Mouse (Mus musculus): ENCODE measurements around the gene Mroh8. TPM values are rescaled to one million over a fixed set of nuclear protein-coding genes. Genes with fewer than 3 reads are reported as not detected.

The Mroh8 gene
- 0.64 and 0.72 TPM in 2 replicates for polyA plus RNA-seq (2015; fragmentation: Nextera tagmentation; extraction: Ambion mirVana)

DNA sequence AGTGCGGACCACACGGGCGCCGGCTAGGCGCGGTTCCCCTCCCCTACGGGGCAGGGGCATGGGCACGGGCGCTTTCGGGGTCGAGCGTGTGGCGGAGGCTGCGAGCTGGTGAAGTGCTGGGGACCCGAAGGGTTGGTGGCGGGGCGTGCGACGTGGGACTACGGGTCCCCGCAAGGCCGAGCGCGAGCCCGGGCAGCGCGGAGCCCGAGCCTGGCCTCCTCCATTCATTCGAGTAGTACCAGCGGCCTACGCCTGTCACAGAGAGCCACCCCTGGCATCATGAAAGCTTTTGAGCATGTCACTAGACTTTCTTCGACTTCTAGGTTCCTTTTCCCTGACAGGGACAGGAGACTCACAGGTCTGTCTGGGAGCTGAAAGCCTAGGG, at the start of gene Mroh8:
Gene Mroh8 (minus strand): TSS at position 134 of the 385 bp plus-strand sequence.
- H3K4me1 ChIP-seq, result peaks cover 22% of the 10 kb centered on the region
- peak within 1 kb of the TSS; percentile 70 for H3K4me2 ChIP-seq
- no peaks in the 10 kb centered on the region for H3K27me3 ChIP-seq
- H3K27ac ChIP-seq, result peak within 1 kb of the TSS; percentile 92
- under 1% methylated on average over 32 of the region's 32 CpGs for WGBS
- H3K4me3 ChIP-seq, result peak within 1 kb of the TSS; percentile 94
- peak within 1 kb of the TSS; percentile 89 for H3K9ac ChIP-seq
- H3K36me3 ChIP-seq (ENCODE audit: poor library complexity, severe bottlenecking), result peaks cover 22% of the 10 kb centered on the region
- no peaks in the 10 kb centered on the region for H3K9me3 ChIP-seq (replicated peaks)
- peak; percentile 77 for ATAC-seq

DNA sequence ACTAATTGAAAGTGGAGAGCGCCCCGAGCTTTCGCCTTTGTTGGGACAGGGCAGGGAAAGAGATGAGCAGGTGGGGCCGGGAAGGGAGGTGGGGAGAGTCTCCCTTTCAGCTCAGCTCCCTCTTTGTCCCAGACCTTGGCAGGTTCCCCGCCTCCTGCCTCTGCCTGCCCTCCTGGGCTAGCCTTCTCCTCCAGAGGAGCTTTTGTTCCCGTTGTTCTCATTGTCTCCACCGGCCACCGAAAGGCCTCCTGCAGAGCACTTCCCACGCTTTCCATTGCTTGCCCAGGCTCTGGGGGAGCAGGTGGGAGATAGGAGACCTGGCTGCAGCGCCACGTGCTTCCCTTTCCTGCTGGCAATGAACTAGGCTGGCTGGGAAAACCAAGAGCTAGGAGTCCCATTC, 49.2 kb upstream of the Mroh8 start:
- 5% methylated on average over 11 of the region's 11 CpGs for WGBS
- peak overlapping the region; percentile 35; the same call in 1 of the 2 replicates for H3K9ac ChIP-seq

DNA sequence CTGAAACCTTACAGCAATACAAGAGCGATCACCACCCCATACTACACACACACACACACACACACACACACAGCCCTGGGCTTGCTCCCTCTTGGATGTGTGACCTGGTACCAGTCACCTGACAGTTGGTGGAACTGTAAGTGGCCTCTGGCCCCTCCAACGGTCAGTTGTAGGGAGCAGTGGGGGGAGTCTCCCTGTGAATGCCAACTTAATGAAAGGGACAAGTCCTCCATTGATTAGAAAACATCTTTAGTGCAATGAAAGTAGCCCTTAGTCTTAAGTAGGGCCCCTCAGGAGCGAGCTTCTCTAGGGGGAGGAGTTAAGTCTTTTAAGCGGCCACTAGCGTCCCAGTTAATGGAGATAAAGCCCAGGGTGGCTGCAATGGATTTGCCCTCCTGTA, 48.8 kb upstream of the Mroh8 start:
- Histone ChIP-seq H3K4me3 (no peak overlapping the region), H3K4me1 (peaks cover 50% of the 10 kb centered on the region), H3K27me3 (no peaks in the 10 kb centered on the region), H3K27ac (peak overlapping the region; percentile 88), H3K4me2 (peak overlapping the region; percentile 9; the same call in 1 of the 2 replicates), H3K9me3 (replicated peaks) (no peaks in the 10 kb centered on the region), H3K36me3 (ENCODE audit: poor library complexity, severe bottlenecking) (peaks cover 48% of the 10 kb centered on the region), H3K9ac (no peak overlapping the region)
- whole genome bisulfite sequencing, result 4% methylated on average over 5 of the region's 5 CpGs
- peak; percentile 57; the same call in 1 of the 2 replicates for ATAC-seq

More for the DNA sequence above, 49.2 kb upstream of the Mroh8 start:
- Histone ChIP-seq H3K4me1 (peaks cover 46% of the 10 kb centered on the region), H3K27me3 (no peaks in the 10 kb centered on the region), H3K27ac (peak overlapping the region; percentile 88), H3K4me2 (peak overlapping the region; percentile 9; the same call in 1 of the 2 replicates), H3K36me3 (ENCODE audit: poor library complexity, severe bottlenecking) (peaks cover 44% of the 10 kb centered on the region), H3K4me3 (no peak overlapping the region), H3K9me3 (replicated peaks) (no peaks in the 10 kb centered on the region)
- ATAC-seq, result peak; percentile 84

DNA sequence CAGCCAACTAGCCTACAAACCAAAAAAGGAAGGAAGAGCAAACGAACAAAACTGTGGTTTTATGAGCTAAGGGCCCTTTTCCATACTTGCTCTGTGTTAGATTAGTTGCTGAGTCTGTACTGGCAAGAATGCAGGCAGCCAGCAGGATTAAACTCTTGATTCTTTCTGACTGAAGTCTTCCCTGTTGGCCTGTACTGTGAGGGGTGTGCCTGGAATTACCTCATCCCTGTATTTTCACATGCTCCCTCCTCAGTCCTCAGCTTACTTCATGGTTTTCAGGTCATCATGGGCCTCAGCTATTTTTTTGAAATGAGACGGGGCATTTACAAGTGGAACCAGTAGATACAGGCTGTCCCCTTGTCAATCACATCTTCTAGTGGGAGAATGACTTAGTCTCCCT, 45.9 kb upstream of the Mroh8 start:
- Histone ChIP-seq H3K4me3 (no peak overlapping the region), H3K27me3 (no peaks in the 10 kb centered on the region), H3K4me2 (no peak overlapping the region), H3K9me3 (replicated peaks) (no peaks in the 10 kb centered on the region), H3K27ac (no peak overlapping the region), H3K9ac (no peak overlapping the region), H3K36me3 (ENCODE audit: poor library complexity, severe bottlenecking) (peaks cover 76% of the 10 kb centered on the region), H3K4me1 (peaks cover 63% of the 10 kb centered on the region)
- no peak for ATAC-seq
- 77% methylated on average over 2 of the region's 2 CpGs for WGBS

DNA sequence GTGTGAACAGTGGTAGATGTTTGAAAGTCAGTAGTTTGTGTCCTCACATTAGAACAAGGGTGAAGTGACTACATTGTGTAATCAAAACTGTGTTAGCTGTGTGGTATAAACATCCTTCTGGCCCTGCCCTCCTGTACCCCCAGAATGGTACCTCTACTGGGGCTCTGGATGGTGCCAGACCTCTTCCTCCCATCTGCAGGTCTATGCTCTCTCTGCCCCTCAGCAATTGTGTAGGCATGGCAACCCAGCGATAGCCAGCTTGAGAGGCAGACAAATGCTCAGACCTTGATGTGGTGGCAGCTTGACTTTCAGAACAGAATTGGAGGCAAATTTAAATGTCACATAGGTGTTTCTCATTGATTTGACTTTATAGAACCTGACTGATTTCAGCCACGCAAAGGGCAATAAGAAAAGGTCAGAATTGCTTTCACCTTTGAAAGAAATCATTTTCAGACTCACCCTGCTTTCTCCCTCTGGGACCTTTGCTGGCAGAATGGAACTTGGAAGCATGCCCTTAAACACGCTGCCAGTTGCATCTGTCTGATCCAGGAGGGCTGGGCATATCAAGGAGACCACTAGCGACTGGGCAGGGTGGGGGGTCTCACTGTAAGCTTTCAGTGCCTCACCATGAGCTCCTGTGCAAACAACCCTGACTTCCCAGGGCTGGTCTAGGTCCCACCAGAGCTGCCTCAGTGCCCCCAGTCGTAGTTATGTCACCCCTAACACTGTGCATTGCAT, 42.8 kb upstream of the Mroh8 start:
- H3K9ac ChIP-seq, result no peak overlapping the region
- peak; percentile 13; the same call in 1 of the 2 replicates for ATAC-seq
- peak overlapping the region; percentile 49 for H3K27ac ChIP-seq
- H3K9me3 ChIP-seq (replicated peaks), result no peaks in the 10 kb centered on the region
- H3K4me3 ChIP-seq, result no peak overlapping the region
- H3K4me1 ChIP-seq, result peaks cover 53% of the 10 kb centered on the region
- WGBS, result 67% methylated on average over 5 of the region's 5 CpGs
- no peak overlapping the region for H3K4me2 ChIP-seq
- H3K27me3 ChIP-seq, result no peaks in the 10 kb centered on the region
- H3K36me3 ChIP-seq (ENCODE audit: poor library complexity, severe bottlenecking), result peaks cover 90% of the 10 kb centered on the region

DNA sequence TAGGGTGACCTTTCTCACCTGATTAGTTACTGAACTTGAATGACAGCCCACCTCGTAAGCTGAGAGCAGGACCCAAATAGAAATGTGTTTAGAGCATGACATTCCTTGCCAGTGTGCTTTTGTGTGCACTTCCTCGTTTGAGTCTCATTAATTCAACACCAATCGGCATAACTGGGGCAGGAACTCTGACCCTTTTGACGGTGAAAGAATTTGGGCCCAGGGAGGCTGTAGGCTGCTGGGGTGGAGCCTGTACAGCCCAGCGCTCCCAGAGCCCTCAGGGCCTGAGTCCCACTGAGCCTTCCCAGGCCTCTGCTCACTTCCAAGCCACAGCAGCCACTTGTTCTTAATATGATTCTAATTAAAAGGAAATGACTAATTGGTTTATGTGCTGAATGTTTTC, 41.5 kb upstream of the Mroh8 start:
- no peaks in the 10 kb centered on the region for H3K9me3 ChIP-seq (replicated peaks)
- WGBS, result 20% methylated on average over 5 of the region's 5 CpGs
- peak overlapping the region; percentile 49 for H3K27ac ChIP-seq
- H3K27me3 ChIP-seq, result no peaks in the 10 kb centered on the region
- H3K4me2 ChIP-seq, result no peak overlapping the region
- H3K4me1 ChIP-seq, result peaks cover 62% of the 10 kb centered on the region
- no peak for ATAC-seq
- no peak overlapping the region for H3K9ac ChIP-seq
- peaks cover 88% of the 10 kb centered on the region for H3K36me3 ChIP-seq (ENCODE audit: poor library complexity, severe bottlenecking)
- H3K4me3 ChIP-seq, result no peak overlapping the region

DNA sequence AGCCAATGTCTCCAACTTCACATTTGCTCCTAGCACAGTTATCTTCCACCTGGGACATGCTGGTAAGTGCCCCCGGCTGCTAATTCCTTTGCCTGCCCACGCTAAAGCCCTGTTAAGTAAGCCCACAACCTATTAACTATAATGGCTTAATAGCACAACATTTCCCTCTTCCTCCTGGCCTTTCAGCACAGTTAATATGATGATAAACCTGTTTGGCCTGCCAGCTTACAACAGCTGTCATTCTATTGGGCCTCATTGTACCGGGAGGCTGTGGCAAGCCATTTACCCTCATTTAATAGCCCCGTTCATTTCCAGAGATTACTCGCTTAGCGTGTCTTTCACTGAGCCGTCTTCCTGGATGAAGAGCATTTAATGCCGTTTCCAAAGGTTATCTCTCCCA, 40.8 kb upstream of the Mroh8 start:
- H3K4me1 ChIP-seq, result peaks cover 65% of the 10 kb centered on the region
- peaks cover 90% of the 10 kb centered on the region for H3K36me3 ChIP-seq (ENCODE audit: poor library complexity, severe bottlenecking)
- H3K9me3 ChIP-seq (replicated peaks), result no peaks in the 10 kb centered on the region
- no peak overlapping the region for H3K4me3 ChIP-seq
- no peak overlapping the region for H3K9ac ChIP-seq
- H3K27me3 ChIP-seq, result no peaks in the 10 kb centered on the region
- no peak for ATAC-seq
- H3K27ac ChIP-seq, result peak overlapping the region; percentile 49
- WGBS, result 53% methylated on average over 8 of the region's 8 CpGs
- no peak overlapping the region for H3K4me2 ChIP-seq

DNA sequence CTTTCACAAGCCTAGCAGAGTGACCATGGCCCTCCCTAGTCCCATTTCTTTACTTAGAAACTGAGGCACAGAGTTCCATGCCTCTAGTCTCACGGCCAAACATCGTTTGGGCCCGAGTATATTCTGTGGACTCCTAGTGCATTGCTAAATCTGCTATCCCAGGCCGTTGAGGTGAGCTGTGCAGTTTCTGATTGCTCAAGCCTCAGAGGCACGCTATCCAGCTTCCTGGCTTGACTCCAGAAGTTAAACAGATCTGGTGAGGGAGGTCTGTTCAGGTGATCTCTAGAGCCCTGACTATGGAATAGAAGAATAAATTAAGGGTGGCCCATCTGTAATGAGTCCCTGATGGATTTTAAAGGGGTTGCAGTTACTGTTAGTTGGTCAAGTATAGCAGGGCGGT, 37.9 kb upstream of the Mroh8 start:
- Histone ChIP-seq H3K9me3 (replicated peaks) (no peaks in the 10 kb centered on the region), H3K4me3 (no peak overlapping the region), H3K36me3 (ENCODE audit: poor library complexity, severe bottlenecking) (peaks cover 90% of the 10 kb centered on the region), H3K27ac (peak overlapping the region; percentile 65), H3K4me2 (no peak overlapping the region), H3K9ac (no peak overlapping the region), H3K27me3 (no peaks in the 10 kb centered on the region), H3K4me1 (peaks cover 67% of the 10 kb centered on the region)
- WGBS, result 86% methylated on average over 6 of the region's 6 CpGs
- ATAC-seq, result no peak

DNA sequence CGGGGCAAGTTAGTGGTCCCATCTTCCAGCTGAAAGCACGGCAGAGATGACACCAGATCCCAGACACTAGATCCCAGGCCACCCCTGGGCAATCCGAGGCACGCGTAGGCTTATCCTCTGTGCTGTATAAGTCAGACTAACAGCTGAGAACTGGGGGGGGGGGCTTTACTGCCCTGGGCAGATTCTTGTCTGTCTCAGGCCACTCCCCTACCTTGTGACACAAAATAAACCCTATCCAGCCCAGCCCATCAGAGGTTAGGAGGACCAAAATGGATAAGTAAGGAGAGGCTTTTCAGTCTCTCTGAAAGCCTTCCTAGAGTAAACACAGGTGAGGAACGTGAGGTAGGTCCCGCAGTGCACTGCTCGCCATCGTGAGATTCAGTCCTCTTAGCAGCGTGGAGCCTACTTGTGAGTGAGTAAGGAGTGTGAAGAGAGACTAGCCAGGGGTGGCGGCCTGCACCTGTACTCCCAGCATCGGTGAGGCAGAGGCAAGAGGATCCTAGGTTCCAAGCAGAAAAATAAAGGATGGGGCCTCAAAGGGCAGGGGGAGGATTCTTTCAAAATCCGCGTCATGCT, 37.1 kb upstream of the Mroh8 start:
- 91% methylated on average over 14 of the region's 14 CpGs for WGBS
- Histone ChIP-seq H3K27ac (peak overlapping the region; percentile 59), H3K4me3 (no peak overlapping the region), H3K9ac (no peak overlapping the region; the same call in 1 of the 2 replicates), H3K36me3 (ENCODE audit: poor library complexity, severe bottlenecking) (peaks cover 90% of the 10 kb centered on the region), H3K27me3 (no peaks in the 10 kb centered on the region), H3K4me1 (peaks cover 60% of the 10 kb centered on the region), H3K9me3 (replicated peaks) (no peaks in the 10 kb centered on the region), H3K4me2 (no peak overlapping the region)
- ATAC-seq, result no peak

DNA sequence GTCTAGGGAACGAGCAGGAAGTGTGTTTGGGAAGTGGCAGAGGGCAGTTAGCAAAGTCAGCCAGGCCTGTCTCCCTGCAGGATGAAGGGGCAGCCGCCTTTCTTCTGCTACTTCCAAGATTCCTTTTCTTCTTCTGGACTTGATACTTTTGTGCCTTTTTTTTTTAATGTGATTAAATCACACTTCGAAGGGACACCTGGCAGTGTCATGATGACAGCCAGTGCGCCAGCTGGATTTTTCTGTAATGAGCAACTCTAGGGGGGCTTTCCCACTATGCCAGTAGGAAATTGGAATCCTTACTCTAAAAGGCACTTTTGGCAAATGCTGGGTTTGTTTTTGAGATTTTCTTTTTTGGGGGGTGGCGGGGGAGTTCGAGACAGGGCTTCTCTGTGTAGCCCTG, 36.1 kb upstream of the Mroh8 start:
- H3K36me3 ChIP-seq (ENCODE audit: poor library complexity, severe bottlenecking), result peaks cover 91% of the 10 kb centered on the region
- no peak overlapping the region for H3K4me2 ChIP-seq
- no peak for ATAC-seq
- H3K27ac ChIP-seq, result peak overlapping the region; percentile 59
- H3K9ac ChIP-seq, result no peak overlapping the region
- H3K4me1 ChIP-seq, result peaks cover 51% of the 10 kb centered on the region
- no peaks in the 10 kb centered on the region for H3K27me3 ChIP-seq
- H3K4me3 ChIP-seq, result no peak overlapping the region
- H3K9me3 ChIP-seq (replicated peaks), result no peaks in the 10 kb centered on the region
- 83% methylated on average over 6 of the region's 6 CpGs for WGBS

DNA sequence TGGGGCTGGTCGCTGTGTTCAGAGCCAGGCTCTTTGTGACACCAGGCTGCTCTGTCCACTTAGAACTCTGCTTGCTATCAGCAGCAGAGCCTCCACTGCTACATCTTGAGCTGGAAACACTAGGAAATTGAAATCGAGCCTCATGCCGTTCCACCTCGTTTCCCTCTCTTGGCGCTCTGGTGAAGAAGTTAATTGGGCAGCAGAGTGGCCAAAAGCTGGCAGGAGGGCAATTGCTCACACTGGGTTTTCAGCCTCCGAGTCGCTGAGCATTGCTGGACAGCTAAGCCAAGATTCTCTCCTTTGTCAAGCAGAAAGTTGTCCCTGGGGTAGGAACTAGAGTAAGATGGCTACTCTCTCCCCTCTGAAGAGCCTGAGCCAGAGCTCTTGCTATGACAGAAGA, 35.0 kb upstream of the Mroh8 start:
- Histone ChIP-seq H3K4me1 (peaks cover 43% of the 10 kb centered on the region), H3K4me2 (no peak overlapping the region), H3K36me3 (ENCODE audit: poor library complexity, severe bottlenecking) (peaks cover 93% of the 10 kb centered on the region), H3K9ac (no peak overlapping the region), H3K27me3 (no peaks in the 10 kb centered on the region), H3K4me3 (no peak overlapping the region), H3K9me3 (replicated peaks) (no peaks in the 10 kb centered on the region), H3K27ac (peak overlapping the region; percentile 78)
- 38% methylated on average over 7 of the region's 7 CpGs for WGBS
- ATAC-seq, result no peak

DNA sequence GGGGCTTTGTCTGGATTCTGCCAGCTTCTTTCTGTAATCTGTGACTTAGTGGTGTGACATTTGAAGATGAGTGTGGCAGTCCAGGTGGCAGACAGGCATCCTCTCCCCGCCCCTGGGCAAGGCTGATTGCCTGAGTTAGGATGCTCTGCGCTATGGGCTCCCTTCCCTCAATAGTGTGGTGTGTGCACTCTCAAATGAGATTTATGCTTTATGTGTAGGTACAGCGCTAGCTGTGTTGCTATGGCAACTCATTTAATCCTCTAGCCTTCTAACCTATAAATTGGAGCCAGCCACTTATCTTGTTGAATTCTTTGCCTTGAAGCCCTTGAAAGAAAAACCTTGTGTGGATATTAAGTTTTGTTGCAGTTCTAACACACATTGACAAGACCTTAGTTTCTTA, 34.4 kb upstream of the Mroh8 start:
- 48% methylated on average over 3 of the region's 3 CpGs for WGBS
- peaks cover 97% of the 10 kb centered on the region for H3K36me3 ChIP-seq (ENCODE audit: poor library complexity, severe bottlenecking)
- H3K4me3 ChIP-seq, result no peak overlapping the region
- 0 out of 2 replicates have a peak, but pooled peaks have one; percentile 58 for ATAC-seq
- H3K9ac ChIP-seq, result 0 out of 2 replicates have a peak overlapping the region, but pooled peaks have one; percentile 40
- peak overlapping the region; percentile 78 for H3K27ac ChIP-seq
- no peak overlapping the region for H3K4me2 ChIP-seq
- no peaks in the 10 kb centered on the region for H3K27me3 ChIP-seq
- H3K4me1 ChIP-seq, result peaks cover 43% of the 10 kb centered on the region
- no peaks in the 10 kb centered on the region for H3K9me3 ChIP-seq (replicated peaks)

Measured in forebrain, embryonic 13.5 days (tissue).